Mouse (Mus musculus) forebrain, postnatal 0 days (tissue): ENCODE data around the gene Rec114. TPM values are rescaled to one million over a fixed set of nuclear protein-coding genes. Genes with fewer than 3 reads are reported as not detected.

Experiments
- ATAC-seq: fragments of 200-750 bp; cut with Nextera tagmentation; 2 replicates; pipeline ENCODE4 v1.8.0; 2017; ENCODE audit warnings: mild to moderate bottlenecking, moderate library complexity
- DNase-seq: peaks from one replicate; pipeline ENCODE4 v3.0.0-alpha.2; 2015
- H3K27ac ChIP-seq: fragments of 300-500 bp; sonication (generic); 2 replicates; pipeline ENCODE4 v1.5.1; 2014; ENCODE audit warnings: low read depth, mild to moderate bottlenecking, antibody characterized with exemption, low read length, moderate library complexity, mixed read lengths
- H3K27me3 ChIP-seq: fragments of 300-500 bp; sonication (generic); 2 replicates; pipeline ENCODE4 v1.6.1; 2014; ENCODE audit warnings: mild to moderate bottlenecking, low read length, mixed read lengths; ENCODE audit not compliant: insufficient read depth
- H3K36me3 ChIP-seq: fragments of 300-500 bp; sonication (generic); 2 replicates; pipeline ENCODE4 v1.6.1; 2014; ENCODE audit warnings: mild to moderate bottlenecking, moderate library complexity; ENCODE audit not compliant: insufficient read depth
- H3K4me1 ChIP-seq: fragments of 300-500 bp; sonication (generic); 2 replicates; pipeline ENCODE4 v1.6.1; 2014; ENCODE audit warnings: antibody characterized with exemption; ENCODE audit not compliant: insufficient read depth
- H3K4me2 ChIP-seq: fragments of 300-500 bp; sonication (generic); 2 replicates; pipeline ENCODE4 v1.6.1; 2014; ENCODE audit warnings: low read depth, mild to moderate bottlenecking, moderate library complexity
- H3K4me3 ChIP-seq: fragments of 300-500 bp; sonication (generic); 2 replicates; pipeline ENCODE4 v1.5.1; 2014; ENCODE audit warnings: low read depth, low read length, mixed read lengths
- H3K9ac ChIP-seq: fragments of 300-500 bp; sonication (generic); 2 replicates; pipeline ENCODE4 v1.6.1; 2014; ENCODE audit warnings: mild to moderate bottlenecking
- H3K9me3 ChIP-seq: fragments of 300-500 bp; sonication (generic); 2 replicates; pipeline ENCODE4 v1.6.1; 2016; ENCODE audit warnings: low read length
- CTCF ChIP-seq: sonication (generic); IDR thresholded peaks from 2 replicates; pipeline ENCODE4 v1.5.1; 2016; ENCODE audit warnings: antibody characterized with exemption, control low read depth, low read depth
- WGBS: fragments of 180-500 bp; shearing (Covaris S2); extraction: QIAGEN DNeasy Blood & Tissue Kit; methylation state at CpG from one replicate; pipeline ENCODE4 v1.1.7; 2014; 5-methylcytosine and 5-hydroxymethylcytosine counted together
- polyA plus RNA-seq: library from polyadenylated mRNA; unstranded; fragments of >200 nt; fragmentation: Nextera tagmentation; extraction: Ambion mirVana; gene quantifications from 2 replicates; pipeline ENCODE4 v1.2.1, GENCODE M21; 2015
- total RNA-seq: library from RNA; depleted of rRNA; stranded (reverse); fragments of >200 nt; gene quantifications from 2 replicates; pipeline ENCODE4 v1.2.3, GENCODE M21; 2014

The Rec114 gene
- total and polyA plus RNA-seq, 2 experiments from 2014 or later: 0.29 to 0.94 TPM

DNA sequence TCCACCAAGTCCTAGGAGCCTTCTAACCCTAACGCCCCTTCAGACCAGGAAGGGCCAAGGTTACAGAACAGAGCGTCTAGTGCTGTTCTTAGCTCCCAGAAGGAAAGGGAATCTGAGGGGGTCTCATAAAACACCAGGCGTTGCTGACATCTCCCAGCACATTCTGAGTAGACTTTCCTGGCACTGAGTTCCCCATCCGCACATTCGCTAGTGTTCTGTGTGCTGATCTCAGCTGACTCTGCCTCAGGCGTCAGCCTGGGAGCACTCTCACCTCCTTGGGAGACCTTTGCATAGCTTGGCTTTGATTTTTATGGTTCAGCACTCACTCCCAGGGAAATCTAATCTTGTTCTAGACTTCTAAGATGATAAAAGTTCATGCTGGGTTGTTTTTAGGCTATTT lies 68.4 kb downstream of the Rec114 start:
- DNase-seq (no peak), ATAC-seq (no peak)
- Histone ChIP-seq H3K9ac (no peak overlapping the region), H3K9me3 (no peaks in the 10 kb centered on the region), H3K36me3 (no peaks in the 10 kb centered on the region), H3K4me2 (no peak overlapping the region), H3K4me3 (no peak overlapping the region), H3K27me3 (no peaks in the 10 kb centered on the region), H3K4me1 (no peaks in the 10 kb centered on the region), H3K27ac (no peak overlapping the region)
- 65% methylated on average over 6 of the region's 6 CpGs for WGBS
- TF ChIP-seq CTCF: no peak

DNA sequence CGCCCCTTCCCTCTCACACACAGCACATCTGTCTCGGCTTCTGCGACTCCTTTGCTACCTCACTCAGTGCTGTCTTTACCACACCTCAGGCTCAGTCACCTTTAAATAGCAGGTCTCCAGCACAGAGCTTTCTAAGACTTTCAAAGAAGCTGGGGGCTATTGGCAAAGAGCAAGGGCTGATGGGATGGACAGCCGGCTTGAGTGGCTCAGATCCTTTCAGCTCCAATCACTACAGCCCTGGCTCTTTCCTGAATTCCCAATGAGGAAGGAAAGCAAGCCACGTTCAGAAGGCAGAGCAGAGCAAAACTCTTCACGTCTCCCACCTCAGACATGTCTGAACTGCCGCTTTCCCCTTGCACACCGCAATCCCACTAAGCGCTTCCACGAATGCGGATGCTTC lies 69.0 kb downstream of the Rec114 start:
- WGBS: 73% methylated on average over 11 of the region's 11 CpGs
- Histone ChIP-seq H3K4me3 (no peak overlapping the region), H3K36me3 (no peaks in the 10 kb centered on the region)

DNA sequence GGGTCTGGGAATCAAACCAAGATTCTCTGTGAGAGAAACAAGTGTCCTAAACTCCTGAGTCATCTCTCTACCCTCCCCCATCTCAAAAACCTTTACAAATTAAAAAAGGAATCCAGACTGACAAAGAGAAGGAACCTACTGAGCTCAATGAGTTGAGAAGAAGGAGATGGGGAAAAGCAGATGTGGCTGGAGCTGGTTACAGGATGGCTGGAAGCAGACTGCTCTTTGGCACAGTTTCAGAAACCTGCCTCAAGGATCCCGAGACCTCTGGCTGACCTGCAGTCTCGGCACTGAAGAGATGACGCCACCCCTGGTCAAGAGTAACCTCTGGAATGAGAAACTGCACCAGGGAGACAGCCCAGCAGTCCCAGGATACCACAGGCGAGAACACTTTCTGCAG lies 71.3 kb downstream of the Rec114 start:
- no peaks in the 10 kb centered on the region for H3K27me3 ChIP-seq
- WGBS: 54% methylated on average over 4 of the region's 4 CpGs
- no peaks in the 10 kb centered on the region for H3K9me3 ChIP-seq
- DNase-seq: no peak
- no peak overlapping the region for H3K27ac ChIP-seq
- no peaks in the 10 kb centered on the region for H3K4me1 ChIP-seq
- H3K9ac ChIP-seq: no peak overlapping the region
- no peak for ATAC-seq
- no peaks in the 10 kb centered on the region for H3K36me3 ChIP-seq
- H3K4me3 ChIP-seq: no peak overlapping the region
- no peak overlapping the region for H3K4me2 ChIP-seq
- no peak for TF ChIP-seq CTCF

More for the DNA sequence above, 69.0 kb downstream of the Rec114 start:
- Histone ChIP-seq H3K4me2 (no peak overlapping the region), H3K27me3 (no peaks in the 10 kb centered on the region), H3K9ac (no peak overlapping the region), H3K27ac (no peak overlapping the region), H3K9me3 (no peaks in the 10 kb centered on the region), H3K4me1 (no peaks in the 10 kb centered on the region)
- ATAC-seq (no peak), DNase-seq (no peak)
- no peak for TF ChIP-seq CTCF

DNA sequence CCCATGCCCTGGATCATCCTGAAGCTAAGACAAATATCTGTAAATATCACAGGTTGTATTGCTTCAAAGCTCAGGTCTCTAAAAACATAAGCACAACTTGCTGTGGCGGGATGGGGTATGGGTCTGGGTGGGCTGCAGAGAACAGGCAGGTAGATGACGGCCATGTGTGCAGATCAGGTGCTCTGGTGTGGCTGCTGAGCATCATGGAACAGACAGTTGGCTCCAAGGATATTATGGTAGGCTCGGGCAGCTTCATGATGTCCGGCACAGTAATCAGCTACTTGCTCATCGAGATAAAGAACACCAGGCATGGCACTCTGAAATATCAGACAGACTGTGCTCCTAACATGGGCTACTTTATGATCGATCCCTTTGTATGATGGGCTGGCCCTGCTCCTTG lies 73.9 kb downstream of the Rec114 start:
- Histone ChIP-seq H3K36me3 (0 out of 2 replicates have a peak, but pooled peaks cover 9% of the 10 kb centered on the region), H3K4me2 (no peak overlapping the region), H3K27me3 (no peaks in the 10 kb centered on the region), H3K9me3 (no peaks in the 10 kb centered on the region), H3K4me1 (no peaks in the 10 kb centered on the region), H3K9ac (no peak overlapping the region), H3K4me3 (no peak overlapping the region), H3K27ac (no peak overlapping the region)
- WGBS: 94% methylated on average over 6 of the region's 6 CpGs
- TF ChIP-seq CTCF: no peak
- DNase-seq (no peak), ATAC-seq (no peak)

DNA sequence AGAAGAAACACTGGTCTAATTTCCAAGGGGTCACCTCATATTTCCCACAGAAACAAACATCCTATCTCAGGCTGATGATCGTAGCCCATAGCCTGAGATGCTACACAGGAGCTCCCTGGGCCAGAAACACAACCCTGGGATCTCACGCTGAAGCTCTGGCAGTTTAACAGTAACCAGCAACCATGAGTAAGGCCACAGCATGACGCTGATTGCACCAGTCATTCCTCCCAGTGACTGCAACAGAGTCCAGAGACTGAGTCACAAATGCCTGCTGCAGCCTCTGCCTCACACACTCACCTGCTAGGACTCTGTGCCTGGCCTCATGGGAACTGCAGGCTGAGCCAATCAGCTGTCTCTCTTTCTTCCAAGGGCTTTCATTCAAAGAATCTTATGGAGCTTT lies 74.7 kb downstream of the Rec114 start:
- WGBS: 53% methylated on average over 3 of the region's 3 CpGs
- Histone ChIP-seq H3K36me3 (0 out of 2 replicates have a peak, but pooled peaks cover 9% of the 10 kb centered on the region), H3K4me1 (no peaks in the 10 kb centered on the region), H3K9ac (no peak overlapping the region), H3K27ac (no peak overlapping the region), H3K9me3 (no peaks in the 10 kb centered on the region), H3K4me3 (no peak overlapping the region), H3K4me2 (no peak overlapping the region), H3K27me3 (no peaks in the 10 kb centered on the region)
- no peak for DNase-seq
- TF ChIP-seq CTCF: no peak
- no peak for ATAC-seq

- H3K27me3 ChIP-seq: no peaks in the 10 kb centered on the region
- H3K4me1 ChIP-seq: no peaks in the 10 kb centered on the region
- no peak overlapping the region for H3K27ac ChIP-seq
- no peak overlapping the region for H3K4me3 ChIP-seq
- no peak for ATAC-seq
- no peak for DNase-seq
- H3K9ac ChIP-seq: no peak overlapping the region
- TF ChIP-seq CTCF: no peak
- WGBS: 88% methylated on average over 3 of the region's 3 CpGs
- H3K9me3 ChIP-seq: no peaks in the 10 kb centered on the region
- H3K4me2 ChIP-seq: no peak overlapping the region
- 0 out of 2 replicates have a peak, but pooled peaks cover 9% of the 10 kb centered on the region for H3K36me3 ChIP-seq
Measured at GRCm38 (mm10) chr9:58668171-58668570, 75.6 kb downstream of the Rec114 start.

DNA sequence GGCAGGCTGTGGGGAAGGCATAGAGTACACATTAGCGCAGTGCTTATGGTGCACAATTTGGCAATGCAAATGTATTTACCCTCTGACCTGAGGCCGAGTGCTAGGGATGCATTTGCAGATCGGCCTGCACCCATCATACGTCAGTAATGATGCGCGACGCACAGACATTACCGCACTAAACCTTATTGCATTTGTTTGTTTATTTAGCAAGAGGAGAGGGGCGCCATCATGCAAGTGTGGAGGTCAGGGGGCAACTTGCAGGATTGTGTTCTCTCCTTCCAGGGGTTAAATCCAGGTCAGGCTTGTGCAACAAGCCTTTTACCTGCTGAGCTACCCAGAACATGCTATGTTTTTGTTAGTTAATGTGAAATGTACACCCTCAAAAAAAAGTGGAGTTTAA lies 76.5 kb downstream of the Rec114 start:
- no peak for TF ChIP-seq CTCF
- Histone ChIP-seq H3K4me1 (no peaks in the 10 kb centered on the region), H3K27ac (no peak overlapping the region), H3K9me3 (no peaks in the 10 kb centered on the region), H3K27me3 (no peaks in the 10 kb centered on the region), H3K4me2 (no peak overlapping the region), H3K9ac (no peak overlapping the region), H3K36me3 (peaks cover 15% of the 10 kb centered on the region; the same call in 1 of the 2 replicates), H3K4me3 (no peak overlapping the region)
- DNase-seq: no peak
- WGBS: 87% methylated on average over 9 of the region's 9 CpGs
- no peak for ATAC-seq

DNA sequence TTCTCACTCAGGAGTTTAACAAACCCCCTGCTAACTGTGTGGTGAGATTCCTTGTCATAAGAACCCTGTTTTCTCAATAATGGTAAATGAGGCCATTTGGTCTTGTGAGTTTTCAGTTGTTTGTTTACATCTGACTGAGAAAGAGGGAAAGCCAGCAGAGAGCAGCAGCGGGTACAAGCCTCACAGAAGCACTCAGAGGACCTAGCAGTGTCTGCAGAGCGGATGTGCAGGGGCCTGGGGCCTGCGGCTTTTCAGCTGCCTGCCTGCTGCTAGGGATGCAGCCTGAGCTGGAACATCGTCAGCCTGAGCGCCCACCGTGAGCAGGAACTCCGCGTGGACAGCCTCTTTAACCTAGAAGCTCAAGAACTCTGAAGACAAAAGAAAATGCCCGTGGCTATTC lies 77.6 kb downstream of the Rec114 start:
- Histone ChIP-seq H3K9ac (no peak overlapping the region), H3K4me3 (no peak overlapping the region), H3K27me3 (no peaks in the 10 kb centered on the region), H3K4me1 (no peaks in the 10 kb centered on the region), H3K27ac (no peak overlapping the region), H3K9me3 (no peaks in the 10 kb centered on the region), H3K36me3 (peaks cover 18% of the 10 kb centered on the region; the same call in 1 of the 2 replicates), H3K4me2 (no peak overlapping the region)
- ATAC-seq: no peak
- DNase-seq: no peak
- peak; percentile 28; the same call in 1 of the 2 replicates for TF ChIP-seq CTCF
- 55% methylated on average over 9 of the region's 9 CpGs for WGBS
